ENCODE assay signal across 8 mouse cellular contexts in genomic region chr5:76855829-76856600, GRCm38 (mm10). TPM values are rescaled to one million over a fixed set of nuclear protein-coding genes. Genes with fewer than 3 reads are reported as not detected.
DNase-seq lines count a peak whose midpoint lies in the region; ATAC-seq lines count a peak whose summit lies in the region.

No protein-coding gene starts in this region.

- no peaks in the 10 kb centered on the region for H3K4me1 ChIP-seq in embryonic facial prominence, embryonic 14.5 days (ENCODE audit: control insufficient read depth, insufficient read depth, low read length)
- peaks cover 10% of the 10 kb centered on the region; the same call in 1 of the 2 replicates for H3K4me1 ChIP-seq in neural tube, embryonic 15.5 days

- H3K9ac ChIP-seq in embryonic facial prominence, embryonic 14.5 days (ENCODE audit: low read depth, low read length): peak overlapping the region; percentile 60
- no peak overlapping the region for H3K9ac ChIP-seq in neural tube, embryonic 15.5 days (replicated peaks)

- H3K27ac ChIP-seq in embryonic facial prominence, embryonic 14.5 days (replicated peaks; ENCODE audit: low read depth, low read length): no peak overlapping the region
- no peak overlapping the region for H3K27ac ChIP-seq in neural tube, embryonic 15.5 days (replicated peaks)

- peak; percentile 19 to 64 for DNase-seq in layer of hippocampus, adult 18-20 months (ENCODE audit: low spot score in 2 of 2)
- no peak for DNase-seq in layer of hippocampus, postnatal 25 days (ENCODE audit: extremely low spot score in 1 of 2, low spot score in 1 of 2)
- peak; percentile 33 for DNase-seq in embryonic facial prominence, embryonic 14.5 days (ENCODE audit: low spot score)
- peak; percentile 58 to 70 for DNase-seq in layer of hippocampus, postnatal 14 days (ENCODE audit: low spot score in 2 of 2)
- no peak for DNase-seq in MN1 (ENCODE audit: low spot score)
- DNase-seq in adrenal gland, postnatal 14 days: no peak
- DNase-seq in cerebellum, adult 8-10 months: no peak

- no peaks in the 10 kb centered on the region for H3K36me3 ChIP-seq in embryonic facial prominence, embryonic 14.5 days (ENCODE audit: control insufficient read depth, insufficient read depth, low read length)
- H3K36me3 ChIP-seq in neural tube, embryonic 15.5 days: peaks cover 39% of the 10 kb centered on the region

- 25% methylated on average over 25 of the region's 25 CpGs for WGBS in embryonic facial prominence, embryonic 14.5 days
- WGBS in neural tube, embryonic 15.5 days: 27% methylated on average over 25 of the region's 25 CpGs

- peak overlapping the region; percentile 42 for H3K4me3 ChIP-seq in embryonic facial prominence, embryonic 14.5 days (ENCODE audit: low read depth, low read length)
- 0 out of 2 replicates have a peak overlapping the region, but pooled peaks have one; percentile 23 for H3K4me3 ChIP-seq in neural tube, embryonic 15.5 days (replicated peaks)

- peak overlapping the region; percentile 70 for H3K4me2 ChIP-seq in embryonic facial prominence, embryonic 14.5 days (ENCODE audit: low read depth, low read length)
- H3K4me2 ChIP-seq in neural tube, embryonic 15.5 days: peak overlapping the region; percentile 51

- peaks cover 37% of the 10 kb centered on the region for H3K27me3 ChIP-seq in embryonic facial prominence, embryonic 14.5 days (replicated peaks; ENCODE audit: control insufficient read depth, insufficient read depth, low read length)
- H3K27me3 ChIP-seq in neural tube, embryonic 15.5 days (replicated peaks): peaks cover 7% of the 10 kb centered on the region; the same call in 1 of the 2 replicates

- no peaks in the 10 kb centered on the region for H3K9me3 ChIP-seq in embryonic facial prominence, embryonic 14.5 days (ENCODE audit: control insufficient read depth, low read length)
- no peaks in the 10 kb centered on the region for H3K9me3 ChIP-seq in neural tube, embryonic 15.5 days (replicated peaks)

- no peak for ATAC-seq in embryonic facial prominence, embryonic 14.5 days (ENCODE audit: low read depth)
- no peak for ATAC-seq in neural tube, embryonic 15.5 days (ENCODE audit: low FRiP score)

RNA-seq across cellular contexts. Expression of gene Aasdh, which starts 49.3 kb away (rescaled TPM):
- total RNA-seq in layer of hippocampus, adult 18-20 months (2021): 10 to 100 TPM; 19.3 to 23.2 TPM
- total RNA-seq in layer of hippocampus, postnatal 25 days (2021): 10 to 100 TPM; 17.4 to 23.2 TPM
- polyA plus RNA-seq in embryonic facial prominence, embryonic 14.5 days (2014; fragmentation: Nextera tagmentation; extraction: Ambion mirVana): 12.5 and 13.1 TPM in 2 replicates
- 10 to 100 TPM; 20.3 to 25.9 TPM for total RNA-seq in layer of hippocampus, postnatal 14 days (2021)
- polyA plus RNA-seq in neural tube, embryonic 15.5 days (2015; fragmentation: Nextera tagmentation; extraction: Ambion mirVana): 17.0 TPM in 2 replicates
- total RNA-seq in adrenal gland, postnatal 14 days (2021): 17.1 and 20.7 TPM in 2 replicates

Comparison
In these comparisons a context has a peak if more than half of its experiments do, and no peak if none do; other contexts are left out.
1. DNase-seq: peak in layer of hippocampus, adult 18-20 months (2 of 2), embryonic facial prominence, embryonic 14.5 days (single experiment) and layer of hippocampus, postnatal 14 days (2 of 2); none in layer of hippocampus, postnatal 25 days (0 of 2), MN1 (single experiment), adrenal gland, postnatal 14 days (single experiment) and cerebellum, adult 8-10 months (single experiment).